Mouse (Mus musculus) neural tube, embryonic 13.5 days (tissue): Measurements from ENCODE around the gene Armcx5. TPM values are rescaled to one million over a fixed set of nuclear protein-coding genes. Genes with fewer than 3 reads are reported as not detected.
"Not testable (repeated sequence)": the region's sequence is repeated elsewhere in the genome, so short reads cannot be mapped to it uniquely, and the experiment has no call there.

Experiments
- ATAC-seq: fragments of 200-750 bp; cut with Nextera tagmentation; 2 replicates; pipeline ENCODE4 v1.8.0; 2017; ENCODE audit warnings: low read depth, mild to moderate bottlenecking, moderate TSS enrichment, moderate library complexity
- H3K27ac ChIP-seq: fragments of 300-500 bp; sonication (generic); replicated peaks from 2 replicates; pipeline ENCODE4 v1.5.1; 2015; ENCODE audit warnings: moderate library complexity, mild to moderate bottlenecking, inconsistent platforms
- H3K27me3 ChIP-seq: fragments of 300-500 bp; sonication (generic); 2 replicates; pipeline ENCODE4 v1.6.1; 2015; ENCODE audit warnings: mild to moderate bottlenecking, inconsistent platforms
- H3K36me3 ChIP-seq: fragments of 300-500 bp; sonication (generic); 2 replicates; pipeline ENCODE4 v1.6.1; 2015; ENCODE audit warnings: mild to moderate bottlenecking, inconsistent platforms
- H3K4me1 ChIP-seq: fragments of 300-500 bp; sonication (generic); replicated peaks from 2 replicates; pipeline ENCODE4 v1.6.1; 2015; ENCODE audit warnings: inconsistent platforms
- H3K4me2 ChIP-seq: fragments of 300-500 bp; sonication (generic); 2 replicates; pipeline ENCODE4 v1.6.1; 2015; ENCODE audit warnings: inconsistent platforms, mild to moderate bottlenecking, moderate library complexity
- H3K4me3 ChIP-seq: fragments of 300-500 bp; sonication (generic); 2 replicates; pipeline ENCODE4 v1.5.1; 2015; ENCODE audit warnings: mild to moderate bottlenecking, inconsistent platforms
- H3K9ac ChIP-seq: fragments of 300-500 bp; sonication (generic); 2 replicates; pipeline ENCODE4 v1.6.1; 2015; ENCODE audit warnings: moderate library complexity, mild to moderate bottlenecking, inconsistent platforms
- H3K9me3 ChIP-seq: fragments of 300-500 bp; sonication (generic); 2 replicates; pipeline ENCODE4 v1.6.1; 2016; ENCODE audit warnings: inconsistent platforms
- WGBS: fragments of 180-500 bp; shearing (Covaris S2); methylation state at CpG from one replicate; pipeline ENCODE4 v1.1.7; 2015; 5-methylcytosine and 5-hydroxymethylcytosine counted together
- microRNA counts: library from miRNA; unstranded; fragments of <30 nt; microRNA quantifications from one replicate; lab custom pipeline; 2016
- microRNA-seq: library from miRNA; unstranded; fragments of <30 nt; microRNA quantifications from one replicate; pipeline ENCODE4, GENCODE M21; 2016
- polyA plus RNA-seq: library from polyadenylated mRNA; unstranded; fragments of >200 nt; fragmentation: Nextera tagmentation; extraction: Ambion mirVana; gene quantifications from 2 replicates; pipeline ENCODE4 v1.2.1, GENCODE M21; 2015

Armcx5 gene
- polyA plus RNA-seq, 1 experiment from 2014 or later, result 12.0 TPM

- no peak overlapping the region for H3K4me3 ChIP-seq
- H3K4me1 ChIP-seq, result no peaks in the 10 kb centered on the region
- H3K9ac ChIP-seq, result no peak overlapping the region
- H3K9me3 ChIP-seq, result no peaks in the 10 kb centered on the region
- no peak for ATAC-seq
- no peak overlapping the region for H3K4me2 ChIP-seq
- H3K36me3 ChIP-seq, result no peaks in the 10 kb centered on the region
- WGBS, result 79% methylated on average over 2 of the region's 2 CpGs
- no peaks in the 10 kb centered on the region for H3K27me3 ChIP-seq
- H3K27ac ChIP-seq, result no peak overlapping the region
Measured at GRCm38 (mm10) chrX:135768565-135768964, 26.0 kb downstream of the Armcx5 start.

GRCm38 (mm10) chrX:135791536-135791935 is 49.0 kb downstream of the Armcx5 start:
- H3K4me3 ChIP-seq, result no peak overlapping the region
- H3K27me3 ChIP-seq, result no peaks in the 10 kb centered on the region
- no peaks in the 10 kb centered on the region for H3K4me1 ChIP-seq
- no peaks in the 10 kb centered on the region for H3K9me3 ChIP-seq
- no peak overlapping the region for H3K27ac ChIP-seq
- no peak for ATAC-seq
- H3K9ac ChIP-seq, result no peak overlapping the region
- no peaks in the 10 kb centered on the region for H3K36me3 ChIP-seq
- H3K4me2 ChIP-seq, result no peak overlapping the region

- Histone ChIP-seq H3K27me3 (no peaks in the 10 kb centered on the region), H3K36me3 (no peaks in the 10 kb centered on the region), H3K4me3 (no peak overlapping the region), H3K9ac (no peak overlapping the region), H3K4me1 (no peaks in the 10 kb centered on the region), H3K9me3 (no peaks in the 10 kb centered on the region), H3K27ac (no peak overlapping the region), H3K4me2 (no peak overlapping the region)
- no peak for ATAC-seq
- WGBS, result 70% methylated on average over 6 of the region's 6 CpGs
Measured at GRCm38 (mm10) chrX:135792326-135792725, 49.8 kb downstream of the Armcx5 start.

- peak; percentile 95 for ATAC-seq
- peak overlapping the region; percentile 85 for H3K9ac ChIP-seq
- not testable (repeated sequence) for H3K27me3 ChIP-seq, H3K9me3 ChIP-seq, H3K4me1 ChIP-seq
- H3K36me3 ChIP-seq, result peaks cover 21% of the 10 kb centered on the region
- peak overlapping the region; percentile 63 for H3K4me3 ChIP-seq
- WGBS, result 32% methylated on average over 16 of the region's 27 CpGs
- peak overlapping the region; percentile 58 for H3K4me2 ChIP-seq
- H3K27ac ChIP-seq, result peak overlapping the region; percentile 81
Measured at GRCm38 (mm10) chrX:135795591-135796304, 53.2 kb downstream of the Armcx5 start.

- H3K27me3 ChIP-seq, H3K4me1 ChIP-seq, H3K9me3 ChIP-seq: not testable (repeated sequence)
- peak overlapping the region; percentile 58 for H3K4me2 ChIP-seq
- H3K4me3 ChIP-seq, result peak overlapping the region; percentile 63
- peak overlapping the region; percentile 85 for H3K9ac ChIP-seq
- H3K36me3 ChIP-seq, result peaks cover 27% of the 10 kb centered on the region
- peak overlapping the region; percentile 81 for H3K27ac ChIP-seq
- peak; percentile 77 for ATAC-seq
- 16% methylated on average over 26 of the region's 26 CpGs for WGBS
Measured at GRCm38 (mm10) chrX:135796305-135797211, 54.0 kb downstream of the Armcx5 start.

MicroRNAs encoded within 50 kb of the gene (microRNA counts, 519-probe panel; counts per million panel counts)
- not detected for microRNA mmu-miR-1970 (lab: Ali Mortazavi, UCI)

Small RNA genes within 50 kb of the gene (microRNA-seq; reads per million reads assigned to microRNA genes)
- gene Mir1970 (not detected), gene Mir7646 (not detected)

Other genes with a start within 250 kb of the Armcx5 start
- gene AV320801, start 248.1 kb upstream of the Armcx5 start, polyA plus RNA-seq, result not detected in 2 replicates
- not detected in 2 replicates for gene Nxf7, start 144.0 kb upstream of the Armcx5 start, polyA plus RNA-seq
- not detected in 2 replicates for gene Prame, start 115.0 kb upstream of the Armcx5 start, polyA plus RNA-seq
- gene Tcp11x2, start 48.9 kb upstream of the Armcx5 start, polyA plus RNA-seq, result not detected in 2 replicates
- gene Tmsb15a, start 17.5 kb upstream of the Armcx5 start, polyA plus RNA-seq, result not detected in 2 replicates
- 136 and 140 TPM in 2 replicates for gene Gprasp1, start within 50 bp of the Armcx5 start, polyA plus RNA-seq
- 106 TPM in 2 replicates for gene Bhlhb9, start 54.9 kb downstream of the Armcx5 start, polyA plus RNA-seq
- 113 and 127 TPM in 2 replicates for gene Gprasp2, start 96.3 kb downstream of the Armcx5 start, polyA plus RNA-seq